Mouse (Mus musculus) G1E (cell line): ENCODE data around the gene Slc38a6. TPM values are rescaled to one million over a fixed set of nuclear protein-coding genes. Genes with fewer than 3 reads are reported as not detected.

ENCODE experiments used
- ATAC-seq: 2 replicates; pipeline ENCODE4 v1.8.0; 2016; ENCODE audit warnings: mild to moderate bottlenecking; ENCODE audit not compliant: insufficient number of reproducible peaks, poor library complexity, low FRiP score, severe bottlenecking; ENCODE audit errors: extremely low read depth
- DNase-seq: peaks from one replicate; pipeline ENCODE4 v3.0.0; 2012; ENCODE audit warnings: low spot score
- H3K27me3 ChIP-seq: 2 replicates; pipeline ENCODE4 v1.6.1; 2012; ENCODE audit warnings: mild to moderate bottlenecking, low read length, inconsistent platforms; ENCODE audit not compliant: insufficient read depth
- H3K36me3 ChIP-seq: replicated peaks from 2 replicates; pipeline ENCODE3; 2012; ENCODE audit warnings: mild to moderate bottlenecking, inconsistent platforms
- H3K4me1 ChIP-seq: 2 replicates; pipeline ENCODE4 v1.6.1; 2012; ENCODE audit warnings: low read depth, low read length, inconsistent platforms, mixed read lengths; ENCODE audit not compliant: insufficient read depth
- H3K4me3 ChIP-seq: 2 replicates; pipeline ENCODE4 v1.5.1; 2012; ENCODE audit warnings: low read depth, mild to moderate bottlenecking, inconsistent platforms, low read length, moderate library complexity, mixed read lengths
- H3K9me3 ChIP-seq: replicated peaks from 2 replicates; pipeline ENCODE4 v1.6.1; 2012; ENCODE audit warnings: inconsistent platforms
- CTCF ChIP-seq: IDR thresholded peaks from 2 replicates; pipeline ENCODE4 v1.5.1; 2012; ENCODE audit warnings: low read depth, low read length, inconsistent platforms, mixed read lengths
- GATA1 ChIP-seq: IDR thresholded peaks from 2 replicates; pipeline ENCODE4 v1.6.1; 2012; ENCODE audit warnings: borderline replicate concordance, low read length, inconsistent platforms, mixed read lengths
- GATA2 ChIP-seq: IDR thresholded peaks from 2 replicates; pipeline ENCODE4 v1.6.1; 2012; ENCODE audit warnings: low read depth, low read length, inconsistent platforms, borderline replicate concordance
- POLR2AphosphoS5 ChIP-seq: IDR thresholded peaks from 2 replicates; pipeline ENCODE4 v1.6.1; 2012; ENCODE audit warnings: low read depth, low read length, inconsistent platforms; ENCODE audit not compliant: insufficient replicate concordance
- TAL1 ChIP-seq: conservative IDR thresholded peaks from 2 replicates; pipeline ENCODE4 v1.6.1; 2012; ENCODE audit warnings: low read depth, low read length, inconsistent platforms, mixed read lengths
- polyA plus RNA-seq: library from polyadenylated mRNA; stranded (reverse); fragments of >175 nt; gene quantifications from 2 replicates; pipeline ENCODE4 v1.2.3, GENCODE M21; 2012
- total RNA-seq, 2 experiments: library from RNA; stranded (forward) in 1 of 2; stranded (reverse) in 1 of 2; fragments of 200-1000 nt in 1 of 2; fragments of >200 nt in 1 of 2; fragmentation: Nextera tagmentation in 1 of 2; gene quantifications; 2 replicates each; pipeline ENCODE4 v1.2.3; 2014 to 2017

Gene Slc38a6
- total and polyA plus RNA-seq, 3 experiments, result 2.7 to 26.3 (median 12.5) TPM

GRCm38 (mm10) chr12:73350466-73350865 is 63.9 kb downstream of the Slc38a6 start:
- TF ChIP-seq TAL1, result no peak
- TF ChIP-seq POLR2AphosphoS5, result no peak
- no peak overlapping the region for H3K4me3 ChIP-seq
- H3K27me3 ChIP-seq, result no peaks in the 10 kb centered on the region
- peaks cover 47% of the 10 kb centered on the region for H3K36me3 ChIP-seq
- no peak for ATAC-seq
- H3K4me1 ChIP-seq, result no peaks in the 10 kb centered on the region
- no peaks in the 10 kb centered on the region for H3K9me3 ChIP-seq
- no peak for DNase-seq

GRCm38 (mm10) chr12:73350982-73351381 is 64.4 kb downstream of the Slc38a6 start:
- TF ChIP-seq TAL1, result no peak
- no peak for TF ChIP-seq GATA1
- no peak for TF ChIP-seq CTCF
- TF ChIP-seq POLR2AphosphoS5, result no peak
- TF ChIP-seq GATA2, result no peak
- no peak for DNase-seq

GRCm38 (mm10) chr12:73351746-73352145 is 65.2 kb downstream of the Slc38a6 start:
- Histone ChIP-seq H3K9me3 (no peaks in the 10 kb centered on the region), H3K4me1 (no peaks in the 10 kb centered on the region), H3K27me3 (no peaks in the 10 kb centered on the region), H3K4me3 (no peak overlapping the region), H3K36me3 (peaks cover 40% of the 10 kb centered on the region)
- ATAC-seq (no peak), DNase-seq (no peak)
- no peak for TF ChIP-seq GATA2
- TF ChIP-seq CTCF, result no peak
- no peak for TF ChIP-seq POLR2AphosphoS5
- no peak for TF ChIP-seq GATA1
- no peak for TF ChIP-seq TAL1

More at GRCm38 (mm10) chr12:73350982-73351381, 64.4 kb downstream of the Slc38a6 start:
- H3K4me3 ChIP-seq, result no peak overlapping the region
- H3K4me1 ChIP-seq, result no peaks in the 10 kb centered on the region
- ATAC-seq, result no peak
- peaks cover 43% of the 10 kb centered on the region for H3K36me3 ChIP-seq
- no peaks in the 10 kb centered on the region for H3K27me3 ChIP-seq
- no peaks in the 10 kb centered on the region for H3K9me3 ChIP-seq

GRCm38 (mm10) chr12:73353362-73353761 is 66.8 kb downstream of the Slc38a6 start:
- TF ChIP-seq CTCF (no peak), GATA2 (no peak)
- no peaks in the 10 kb centered on the region for H3K27me3 ChIP-seq
- no peak for ATAC-seq
- DNase-seq, result no peak
- H3K4me1 ChIP-seq, result no peaks in the 10 kb centered on the region
- peaks cover 39% of the 10 kb centered on the region for H3K36me3 ChIP-seq
- H3K4me3 ChIP-seq, result no peak overlapping the region
- H3K9me3 ChIP-seq, result no peaks in the 10 kb centered on the region

GRCm38 (mm10) chr12:73354521-73354920 is 67.9 kb downstream of the Slc38a6 start:
- TF ChIP-seq POLR2AphosphoS5, result no peak
- no peak for TF ChIP-seq CTCF
- no peak for TF ChIP-seq GATA2
- TF ChIP-seq GATA1, result no peak
- TF ChIP-seq TAL1, result no peak
- Histone ChIP-seq H3K36me3 (peaks cover 33% of the 10 kb centered on the region), H3K4me1 (no peaks in the 10 kb centered on the region), H3K27me3 (no peaks in the 10 kb centered on the region), H3K9me3 (no peaks in the 10 kb centered on the region), H3K4me3 (no peak overlapping the region)
- DNase-seq (no peak), ATAC-seq (no peak)

- TF ChIP-seq GATA2 (no peak), TAL1 (no peak), POLR2AphosphoS5 (no peak), CTCF (no peak), GATA1 (no peak)
- Histone ChIP-seq H3K9me3 (no peaks in the 10 kb centered on the region), H3K4me1 (no peaks in the 10 kb centered on the region), H3K4me3 (no peak overlapping the region), H3K27me3 (no peaks in the 10 kb centered on the region), H3K36me3 (peaks cover 30% of the 10 kb centered on the region)
- ATAC-seq, result no peak
- DNase-seq, result no peak
Measured at GRCm38 (mm10) chr12:73355084-73355775, 68.7 kb downstream of the Slc38a6 start.

- no peaks in the 10 kb centered on the region for H3K4me1 ChIP-seq
- TF ChIP-seq POLR2AphosphoS5, result no peak
- no peak for TF ChIP-seq GATA2
- TF ChIP-seq GATA1, result no peak
- no peak for TF ChIP-seq TAL1
- TF ChIP-seq CTCF, result no peak
- H3K4me3 ChIP-seq, result no peak overlapping the region
- H3K36me3 ChIP-seq, result peaks cover 20% of the 10 kb centered on the region
- H3K9me3 ChIP-seq, result no peaks in the 10 kb centered on the region
- peak; percentile 21 for DNase-seq
- H3K27me3 ChIP-seq, result no peaks in the 10 kb centered on the region
- ATAC-seq, result no peak
Measured at GRCm38 (mm10) chr12:73356696-73357095, 70.1 kb downstream of the Slc38a6 start.
